Comparison of ENCODE assay signal across 8 mouse cellular contexts in genomic region chr15:80462106-80462505, GRCm38 (mm10).
DNase-seq lines count a peak whose midpoint lies in the region; ATAC-seq and TF ChIP-seq lines count a peak whose summit lies in the region.

No protein-coding gene starts in this region.

- no peak for ATAC-seq in hindbrain, embryonic 14.5 days (ENCODE audit: low FRiP score)
- peak; percentile 56; the same call in 1 of the 2 replicates for ATAC-seq in lung, postnatal 0 days

- peak; percentile 16 to 61 for DNase-seq in adrenal gland, adult (ENCODE audit: inconsistent age in 2 of 2, low spot score in 1 of 2)
- DNase-seq in adrenal gland, adult 8-10 months, result no peak
- DNase-seq in c-Kit-positive CD71-positive TER-119-negative erythroid progenitor cells, embryonic 14.5 days (ENCODE audit: low read depth), result peak; percentile 14
- DNase-seq in hindbrain, embryonic 14.5 days (ENCODE audit: low spot score), result no peak
- DNase-seq in lung, postnatal 0 days (ENCODE audit: low spot score), result peak; percentile 36
- DNase-seq in thymus, adult 18-20 months, result peak; percentile 9 to 14
- DNase-seq in layer of hippocampus, postnatal 14 days (ENCODE audit: low spot score in 2 of 2), result no peak
- DNase-seq in testis, postnatal 14 days (ENCODE audit: low spot score), result no peak

- no peak for TF ChIP-seq CTCF in lung, postnatal 0 days (IDR thresholded peaks at IDR 0.05)

- H3K4me2 ChIP-seq in hindbrain, embryonic 14.5 days (replicated peaks), result peak overlapping the region; percentile 15; the same call in 1 of the 2 replicates
- 0 out of 2 replicates have a peak overlapping the region, but pooled peaks have one; percentile 9 for H3K4me2 ChIP-seq in lung, postnatal 0 days (replicated peaks; ENCODE audit: low read depth, low read length)

- H3K9me3 ChIP-seq in hindbrain, embryonic 14.5 days (ENCODE audit: control insufficient read depth, low read length), result no peaks in the 10 kb centered on the region
- no peaks in the 10 kb centered on the region for H3K9me3 ChIP-seq in lung, postnatal 0 days (ENCODE audit: low read length)

- no peaks in the 10 kb centered on the region for H3K36me3 ChIP-seq in hindbrain, embryonic 14.5 days (replicated peaks; ENCODE audit: control insufficient read depth, insufficient read depth)
- no peaks in the 10 kb centered on the region for H3K36me3 ChIP-seq in lung, postnatal 0 days (ENCODE audit: insufficient read depth, low read length)

- no peaks in the 10 kb centered on the region; the same call in 1 of the 2 replicates for H3K27me3 ChIP-seq in hindbrain, embryonic 14.5 days (ENCODE audit: control insufficient read depth, insufficient read depth, low read length)
- H3K27me3 ChIP-seq in lung, postnatal 0 days (replicated peaks; ENCODE audit: insufficient read depth, low read length), result no peaks in the 10 kb centered on the region

- 2% methylated on average over 9 of the region's 9 CpGs for WGBS in hindbrain, embryonic 14.5 days
- WGBS in lung, postnatal 0 days, result 1% methylated on average over 9 of the region's 9 CpGs

- peaks cover 5% of the 10 kb centered on the region for H3K4me1 ChIP-seq in hindbrain, embryonic 14.5 days (replicated peaks; ENCODE audit: control insufficient read depth, insufficient read depth, low read length)
- H3K4me1 ChIP-seq in lung, postnatal 0 days (ENCODE audit: insufficient read depth, low read depth, low read length), result 0 out of 2 replicates have a peak, but pooled peaks cover 2% of the 10 kb centered on the region

- no peak for TF ChIP-seq EP300 in lung, postnatal 0 days (IDR thresholded peaks at IDR 0.05)

- H3K9ac ChIP-seq in hindbrain, embryonic 14.5 days, result no peak overlapping the region
- no peak overlapping the region for H3K9ac ChIP-seq in lung, postnatal 0 days (replicated peaks; ENCODE audit: low read depth)

- H3K4me3 ChIP-seq in hindbrain, embryonic 14.5 days (replicated peaks; ENCODE audit: low read length), result no peak overlapping the region
- H3K4me3 ChIP-seq in lung, postnatal 0 days (ENCODE audit: low read depth, low read length), result no peak overlapping the region

- no peak overlapping the region for H3K27ac ChIP-seq in hindbrain, embryonic 14.5 days
- no peak overlapping the region for H3K27ac ChIP-seq in lung, postnatal 0 days (ENCODE audit: low read length)

Comparison
In these comparisons a context has a peak if more than half of its experiments do, and no peak if none do; other contexts are left out.
1. DNase-seq: peak in adrenal gland, adult (2 of 2), c-Kit-positive CD71-positive TER-119-negative erythroid progenitor cells, embryonic 14.5 days (single experiment), lung, postnatal 0 days (single experiment) and thymus, adult 18-20 months (2 of 2); none in adrenal gland, adult 8-10 months (single experiment), hindbrain, embryonic 14.5 days (single experiment), layer of hippocampus, postnatal 14 days (0 of 2) and testis, postnatal 14 days (single experiment).